Mouse (Mus musculus) adrenal gland, postnatal 14 days (tissue): Measurements from ENCODE around the gene Hadh. TPM values are rescaled to one million over a fixed set of nuclear protein-coding genes. Genes with fewer than 3 reads are reported as not detected.

Experiments
- DNase-seq: peaks from one replicate; pipeline ENCODE4 v3.0.0; 2021; ENCODE audit warnings: mixed read lengths
- total RNA-seq: library from RNA; stranded (reverse); gene quantifications from 2 replicates; pipeline ENCODE4 v1.2.3, GENCODE M21; 2021

Gene Hadh
- total RNA-seq, 1 experiment from 2014 or later = 851 TPM

DNA sequence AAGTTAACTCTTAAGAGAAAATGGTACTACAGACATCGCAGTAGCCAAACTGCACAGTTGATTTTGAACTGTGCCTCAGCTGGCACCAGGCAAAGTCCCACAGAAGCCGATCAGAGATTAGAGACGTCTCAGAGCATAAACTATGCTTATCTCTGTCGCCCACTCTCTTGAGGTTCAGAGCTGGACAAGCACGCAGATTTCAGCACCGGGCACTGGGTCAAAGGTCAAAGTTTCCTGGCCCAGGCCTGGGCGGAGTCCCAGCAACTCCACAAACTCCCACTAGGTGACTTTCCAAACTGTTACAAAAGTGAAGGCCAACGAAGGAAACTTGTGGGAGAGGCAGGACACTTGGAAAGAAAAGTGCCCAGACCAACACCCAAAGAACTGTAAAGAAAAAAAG is 744 bp downstream of the Hadh start:
- peak; percentile 88 for DNase-seq

DNA sequence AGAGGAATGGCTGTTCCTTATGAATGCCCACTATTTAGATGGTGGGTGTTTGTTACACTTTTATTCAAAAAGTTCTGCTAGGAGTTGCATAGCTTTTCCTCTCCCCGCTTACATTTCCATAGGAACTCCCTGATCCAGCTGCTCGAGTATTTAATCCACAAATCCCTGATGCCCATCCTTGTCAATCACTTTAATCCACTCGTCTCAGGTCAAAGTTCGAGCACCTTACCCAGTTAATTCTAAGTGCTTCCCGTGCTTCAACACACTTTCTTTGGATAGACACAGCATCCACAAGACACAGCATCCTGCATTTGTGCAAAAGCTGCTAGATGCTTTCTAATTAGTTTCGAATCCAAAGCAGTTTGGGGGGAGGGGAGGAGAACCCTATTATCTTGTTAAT is 1.5 kb downstream of the Hadh start:
- no peak for DNase-seq

DNA sequence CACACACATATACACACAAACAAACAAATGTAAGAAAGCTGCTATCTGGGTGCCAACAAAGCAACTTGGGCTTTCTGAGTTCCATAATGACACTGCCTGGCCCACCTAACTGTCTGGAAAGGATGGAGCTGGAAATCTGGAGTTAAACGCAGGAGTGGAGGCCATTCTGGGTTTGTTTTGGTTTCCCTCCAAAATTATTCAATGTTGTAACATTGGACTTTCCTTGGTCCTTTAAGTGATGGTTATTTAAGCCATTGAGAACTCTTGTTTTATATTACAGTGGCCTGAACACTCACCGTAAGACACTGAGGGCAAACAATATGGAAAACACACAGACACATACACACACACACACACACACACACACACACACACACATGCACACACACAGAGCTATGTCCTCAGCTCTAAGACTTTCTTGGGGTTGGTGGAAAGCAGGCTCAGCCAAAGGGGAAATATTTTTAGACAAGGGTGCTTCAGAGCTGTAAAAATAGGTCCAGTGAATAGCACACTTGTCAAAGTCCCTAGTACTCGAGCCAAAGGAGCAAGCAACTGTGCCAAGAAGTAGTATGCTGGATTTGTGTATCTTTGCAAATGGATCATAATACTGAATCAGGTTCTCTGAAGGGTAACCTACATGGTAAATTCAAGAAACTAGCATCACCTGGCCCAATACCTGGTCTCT is 5.4 kb downstream of the Hadh start:
- no peak for DNase-seq

DNA sequence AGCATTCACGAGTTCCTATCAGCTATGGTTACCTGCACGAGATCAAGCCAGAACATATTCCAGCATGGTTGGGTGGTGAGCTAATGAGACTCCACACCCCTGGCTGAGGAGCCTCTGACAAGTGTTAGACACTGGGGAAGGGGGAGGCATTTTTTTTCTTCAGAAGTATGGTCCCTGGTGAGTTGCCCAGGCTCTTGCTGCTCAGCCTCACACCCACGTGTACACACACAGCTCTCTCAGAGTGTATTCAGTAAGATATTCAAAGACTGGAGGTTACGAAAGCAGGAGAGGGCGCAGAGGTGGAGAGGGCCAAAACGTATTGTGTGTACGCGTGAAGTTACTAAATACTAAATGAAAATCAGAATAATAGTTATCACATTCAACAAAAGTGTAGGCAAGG is 6.4 kb downstream of the Hadh start:
- DNase-seq = no peak

DNA sequence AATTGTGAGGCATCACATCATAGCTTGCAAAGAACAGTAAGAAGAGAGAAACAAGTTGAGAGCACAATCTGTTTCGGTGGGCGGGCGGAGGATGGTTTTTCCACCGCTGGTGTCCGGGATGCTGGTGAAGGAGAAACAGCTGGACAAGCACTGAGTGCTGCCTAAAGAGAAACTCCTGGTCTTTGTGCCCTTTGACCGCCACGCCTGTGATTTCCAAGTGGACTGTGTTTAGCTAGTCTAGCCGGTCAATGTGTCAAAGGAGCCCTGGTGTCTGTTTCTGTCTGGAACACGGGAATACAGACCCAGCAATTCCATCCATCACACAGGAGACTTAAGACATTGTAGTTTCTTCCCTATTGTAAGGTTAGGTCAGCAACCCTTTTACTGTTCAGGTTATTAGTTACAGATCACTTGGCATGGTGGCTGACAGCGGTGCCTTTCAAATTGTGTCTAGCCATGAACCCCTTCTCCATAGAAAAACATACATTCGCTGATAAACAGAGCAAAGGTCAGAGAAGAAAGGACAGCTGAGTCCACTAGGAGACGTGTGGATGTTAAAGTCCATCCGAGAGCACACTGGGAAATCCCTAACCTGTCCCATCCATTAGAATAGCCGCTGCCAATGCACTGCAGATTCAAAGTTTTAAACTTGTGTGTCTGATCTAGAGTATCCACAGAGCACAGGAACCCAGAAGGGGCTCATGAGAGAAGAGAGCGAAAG is 8.0 kb downstream of the Hadh start:
- no peak for DNase-seq

DNA sequence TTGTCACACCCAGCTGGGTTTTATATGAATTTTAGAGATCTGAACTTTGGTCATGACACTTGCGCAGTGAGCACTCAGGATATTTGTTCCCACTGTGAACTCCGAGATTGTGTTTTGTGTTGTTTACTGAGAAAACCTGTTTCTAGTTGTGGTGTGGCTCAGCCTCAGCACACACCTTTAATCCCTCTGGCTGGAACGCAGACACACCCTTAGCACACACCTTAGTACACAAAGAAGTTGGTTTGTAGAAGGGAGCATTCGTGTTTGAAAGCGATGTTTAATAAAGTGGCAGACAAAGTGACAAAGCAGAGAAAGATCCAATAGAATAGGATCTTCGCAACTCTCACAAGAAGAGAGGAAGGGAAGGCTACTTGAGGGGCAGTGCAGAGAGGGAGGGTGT is 11.5 kb downstream of the Hadh start:
- DNase-seq = no peak

DNA sequence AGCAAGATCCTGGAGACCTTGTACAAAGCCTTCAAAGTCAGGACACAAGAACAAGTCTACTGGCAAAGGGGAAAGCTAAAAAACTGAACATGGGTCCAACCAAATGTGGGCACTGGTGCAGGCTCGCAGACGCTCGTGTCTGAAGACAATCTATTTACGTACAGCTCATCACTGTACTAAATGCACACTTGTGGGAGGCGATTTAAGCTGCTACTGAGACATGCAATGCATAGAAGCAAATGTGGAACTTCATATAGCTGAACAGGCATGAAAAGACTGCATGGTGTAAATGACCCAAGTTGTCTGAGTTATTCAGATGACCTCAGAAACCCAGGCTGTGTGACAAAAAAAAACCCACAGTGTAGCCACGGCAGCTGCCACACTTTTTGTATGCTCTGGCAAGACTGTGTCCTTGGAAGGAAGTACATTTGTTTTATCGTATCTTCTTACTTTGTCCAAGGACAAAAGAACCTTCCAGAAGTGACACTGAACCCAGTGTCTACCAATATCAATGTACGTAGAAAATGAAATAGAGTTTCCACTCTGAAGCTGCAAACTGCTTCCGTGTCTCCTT is 12.4 kb downstream of the Hadh start:
- no peak for DNase-seq

DNA sequence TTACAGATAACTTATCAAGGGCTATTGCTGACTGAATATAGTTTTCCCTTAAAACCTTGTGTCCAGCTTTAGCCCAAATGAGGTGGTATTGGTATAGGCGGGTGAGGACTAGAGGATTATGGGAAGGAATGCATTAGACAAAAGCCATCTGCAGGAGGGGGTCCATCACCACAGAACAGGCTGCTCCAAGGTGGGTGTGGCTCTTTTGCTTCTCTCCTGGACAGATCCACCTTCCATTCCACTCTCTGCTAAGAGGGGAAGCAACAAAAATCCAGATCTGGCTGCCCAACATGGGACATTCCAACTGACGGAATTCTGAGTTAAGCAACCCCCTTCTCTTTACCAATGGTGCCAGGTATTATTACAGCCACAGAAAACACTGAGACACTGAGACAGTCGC is 13.0 kb downstream of the Hadh start:
- DNase-seq = no peak

DNA sequence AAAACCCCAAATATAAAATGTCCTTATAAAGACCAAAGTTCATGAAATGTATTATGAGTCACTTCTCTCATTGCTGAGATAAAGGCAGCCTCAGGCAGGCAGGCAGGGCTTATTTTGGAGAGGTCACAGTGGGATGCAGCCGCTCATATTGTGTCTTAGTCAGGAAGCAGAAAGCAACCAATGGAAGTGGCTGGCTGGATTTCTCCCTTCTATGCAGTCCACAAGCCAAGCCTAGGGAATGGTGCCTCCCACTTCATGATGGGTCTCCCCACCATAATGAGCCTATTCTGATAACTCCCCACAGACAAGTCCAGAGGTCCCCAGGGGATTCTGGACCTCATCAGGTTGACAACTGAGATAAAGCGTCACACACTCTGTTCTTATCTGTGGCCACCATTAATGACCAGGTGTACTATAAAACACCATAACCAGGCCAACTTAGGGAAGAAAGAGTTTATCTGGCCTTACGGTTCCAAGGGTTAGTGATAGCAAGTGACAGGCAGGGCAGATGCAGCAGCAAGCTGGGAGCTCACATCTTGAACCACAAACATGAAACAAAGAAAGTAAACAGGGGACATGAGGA is 16.4 kb downstream of the Hadh start:
- DNase-seq = peak; percentile 39

DNA sequence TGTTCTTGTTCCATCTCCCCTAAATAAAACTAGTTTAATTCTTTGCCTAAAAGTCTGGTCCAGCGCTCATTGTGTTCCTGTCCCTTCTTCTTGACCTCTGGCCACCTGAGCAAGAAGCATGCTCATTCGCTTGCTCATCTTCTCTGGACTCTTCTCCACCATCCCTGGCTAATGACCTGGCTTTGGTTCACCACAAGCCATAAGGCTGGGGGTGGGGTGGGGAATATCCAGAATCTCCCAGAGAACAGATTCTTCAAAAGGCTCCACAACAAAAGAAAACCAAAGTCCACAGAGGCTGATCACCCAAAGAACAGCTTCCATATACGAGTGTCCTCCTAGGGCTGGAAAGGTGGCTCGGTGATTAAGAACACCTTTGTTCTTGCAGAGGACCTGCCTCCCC is 16.9 kb downstream of the Hadh start:
- no peak for DNase-seq

DNA sequence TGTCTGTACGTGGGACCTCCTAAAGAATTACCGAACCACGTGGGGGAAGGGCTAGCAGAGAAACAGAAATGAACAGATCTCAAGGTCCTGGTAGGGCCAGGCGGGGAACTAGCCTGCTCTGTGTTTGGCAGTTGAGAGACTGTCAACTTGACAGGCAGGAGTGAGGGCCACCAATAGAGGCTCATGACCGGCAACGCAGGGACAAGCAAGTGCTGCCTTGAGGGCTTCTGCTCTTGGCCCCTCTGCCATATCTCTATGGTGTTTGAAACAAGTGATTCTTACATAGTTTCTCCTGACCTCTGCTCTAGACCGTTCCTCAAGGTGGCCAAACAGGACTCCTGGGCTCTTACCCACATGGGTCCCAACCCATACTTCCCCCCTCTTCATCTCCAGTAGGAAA is 20.3 kb downstream of the Hadh start:
- DNase-seq = no peak

DNA sequence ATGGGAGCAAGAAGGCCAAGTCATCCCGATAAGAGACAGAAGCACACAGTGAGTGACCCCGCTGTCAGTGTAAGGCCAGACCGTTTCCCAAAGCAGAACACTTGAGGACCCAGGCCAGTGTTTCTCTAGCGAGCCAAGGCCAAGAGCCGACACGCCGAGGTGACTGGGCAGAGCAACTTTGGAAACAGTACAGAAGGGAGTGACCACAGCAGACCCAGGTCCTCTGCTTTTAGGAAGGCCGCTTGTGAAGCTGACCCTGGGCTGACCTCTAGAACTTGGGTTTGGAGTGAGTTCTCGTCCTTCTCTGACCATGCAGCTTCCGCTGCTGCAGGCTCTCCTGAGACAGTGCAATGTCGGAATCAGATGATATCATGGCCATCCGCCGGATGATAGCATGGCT is 20.9 kb downstream of the Hadh start:
- DNase-seq = no peak

DNA sequence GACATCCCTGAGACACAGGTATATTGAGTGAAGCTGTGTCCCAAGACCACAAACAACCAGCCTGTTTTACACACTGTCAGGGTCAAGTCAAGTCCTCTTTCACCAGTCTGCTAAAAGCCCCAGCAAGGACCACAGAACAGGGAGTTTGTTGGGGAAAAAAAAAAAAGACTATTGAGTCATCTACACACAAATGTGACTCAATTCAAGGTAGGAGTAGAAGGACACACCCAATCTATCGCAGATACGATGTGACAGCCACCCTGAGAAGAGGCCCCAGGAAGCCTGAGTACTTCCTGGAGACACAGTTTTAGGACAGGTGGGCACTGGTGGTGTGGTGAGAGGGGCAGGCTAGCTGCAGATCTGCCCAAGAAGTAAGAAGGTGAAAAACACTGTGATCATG is 21.6 kb downstream of the Hadh start:
- DNase-seq = no peak

DNA sequence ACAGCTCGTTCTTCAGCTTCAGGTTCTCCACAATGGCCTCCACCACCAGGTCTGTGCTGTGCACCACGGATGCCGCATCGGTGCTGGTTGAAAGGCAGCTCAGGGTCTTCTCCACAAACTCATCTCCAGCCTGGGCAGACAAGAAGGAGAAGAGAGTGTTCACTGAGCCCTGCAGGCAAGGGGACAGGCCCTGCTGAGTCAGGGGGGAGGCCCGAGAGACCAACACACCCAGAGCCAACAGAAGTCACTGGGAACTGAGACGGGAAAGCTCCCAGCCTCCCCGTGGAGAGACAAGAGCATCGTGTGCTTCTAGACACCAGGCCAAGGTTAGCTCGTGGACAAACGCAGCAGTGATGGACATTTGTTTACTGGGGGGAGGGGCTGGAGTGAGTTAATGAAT is 23.5 kb downstream of the Hadh start:
- no peak for DNase-seq

DNA sequence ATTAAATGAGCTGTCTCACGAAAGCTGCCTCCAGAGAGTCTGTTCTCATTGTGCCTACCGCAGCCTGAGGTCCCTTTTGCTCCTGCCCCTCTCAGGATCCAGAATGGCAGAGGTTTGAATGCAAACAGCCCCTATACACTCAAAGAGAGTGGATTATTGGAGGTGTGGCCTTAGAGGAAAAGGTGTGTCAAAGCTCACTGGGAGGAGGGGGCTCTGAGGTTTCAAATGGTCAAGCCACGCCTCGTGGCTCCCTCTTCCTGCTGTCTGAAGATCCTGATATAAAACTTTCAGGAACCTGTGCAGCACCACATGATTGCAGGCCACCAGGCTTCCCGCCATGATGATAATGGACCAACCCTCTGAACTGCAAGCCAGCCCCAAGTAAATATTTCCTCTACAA is 24.1 kb downstream of the Hadh start:
- no peak for DNase-seq

DNA sequence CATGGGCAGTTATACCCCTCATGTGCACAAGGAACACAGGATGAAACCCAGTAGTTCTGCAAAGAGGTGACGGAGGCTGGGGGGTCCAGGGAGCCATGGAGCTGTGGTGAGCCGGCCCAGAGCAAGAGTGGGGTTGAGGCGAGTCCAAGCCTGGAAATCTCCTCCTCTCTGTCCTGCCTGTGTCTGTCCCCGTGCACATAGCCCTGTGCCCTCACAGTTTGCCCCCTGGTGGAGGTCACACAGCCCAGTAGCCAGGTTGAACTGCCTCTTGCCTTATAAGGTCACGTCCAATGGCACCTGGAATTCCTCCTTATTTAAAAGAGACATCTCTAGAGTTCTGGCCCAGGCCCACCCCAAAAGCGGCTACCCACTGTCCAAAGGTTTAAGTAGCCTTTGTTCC is 24.5 kb downstream of the Hadh start:
- no peak for DNase-seq

DNA sequence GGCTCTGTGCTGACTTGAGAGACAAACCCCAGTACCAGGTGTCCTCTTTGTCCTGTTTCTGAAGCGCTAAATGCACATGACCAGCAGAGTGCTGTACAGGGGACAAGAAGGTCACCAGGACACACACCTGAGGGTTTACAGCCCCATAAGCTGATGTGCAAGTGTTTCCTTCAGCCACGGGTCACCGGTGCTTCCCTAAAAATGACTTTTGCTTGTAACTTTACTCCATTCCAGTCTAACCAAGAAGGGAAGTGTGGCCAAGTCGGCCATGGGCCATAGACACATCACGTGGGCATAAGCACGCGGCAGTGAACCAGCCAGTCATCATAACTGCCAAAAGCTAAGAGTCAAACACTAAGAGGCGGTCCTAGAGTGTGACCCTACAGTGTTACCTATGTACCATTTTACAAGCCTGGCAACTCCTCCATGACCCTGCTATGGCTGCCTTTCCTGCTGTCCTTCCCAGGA is 25.3 kb downstream of the Hadh start:
- DNase-seq = peak; percentile 54

DNA sequence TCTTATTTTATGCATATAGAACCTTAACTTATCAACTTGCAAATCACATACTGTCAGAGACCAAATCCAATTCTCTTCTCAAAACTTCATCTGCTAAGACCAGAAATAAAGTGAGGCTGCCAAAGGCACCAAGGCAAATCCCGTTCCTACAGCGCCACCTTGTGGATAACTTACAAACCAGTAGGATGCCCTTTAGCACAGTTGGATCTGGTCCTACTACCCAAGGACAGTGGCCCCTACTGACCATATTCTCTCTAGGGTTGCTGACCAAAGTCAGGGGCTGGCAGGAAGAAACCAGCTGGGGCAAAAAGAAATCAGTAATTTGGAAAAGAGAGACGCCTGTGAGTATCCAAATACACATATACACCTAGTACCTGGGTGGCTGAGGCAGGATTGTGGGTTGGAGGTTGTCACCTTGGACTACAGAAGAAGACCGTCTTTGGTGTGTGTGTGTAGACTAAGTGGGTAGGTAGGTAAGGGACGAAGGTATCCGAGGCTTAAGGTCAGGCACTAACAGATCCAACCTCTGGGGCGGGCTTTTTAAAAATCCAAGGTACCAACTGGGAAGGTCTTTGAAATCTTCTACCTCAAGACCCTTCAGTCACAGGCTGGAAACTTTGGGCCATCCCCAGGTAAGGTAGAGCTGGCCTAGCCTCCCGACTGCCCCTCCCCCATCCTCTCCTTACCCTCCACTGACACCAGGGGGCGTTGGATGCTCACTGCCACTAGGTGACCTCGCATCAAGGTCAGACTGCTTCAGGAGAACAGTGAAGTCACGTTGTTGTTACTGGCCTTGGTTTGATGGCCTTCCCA is 25.9 kb downstream of the Hadh start:
- DNase-seq = peak; percentile 90

DNA sequence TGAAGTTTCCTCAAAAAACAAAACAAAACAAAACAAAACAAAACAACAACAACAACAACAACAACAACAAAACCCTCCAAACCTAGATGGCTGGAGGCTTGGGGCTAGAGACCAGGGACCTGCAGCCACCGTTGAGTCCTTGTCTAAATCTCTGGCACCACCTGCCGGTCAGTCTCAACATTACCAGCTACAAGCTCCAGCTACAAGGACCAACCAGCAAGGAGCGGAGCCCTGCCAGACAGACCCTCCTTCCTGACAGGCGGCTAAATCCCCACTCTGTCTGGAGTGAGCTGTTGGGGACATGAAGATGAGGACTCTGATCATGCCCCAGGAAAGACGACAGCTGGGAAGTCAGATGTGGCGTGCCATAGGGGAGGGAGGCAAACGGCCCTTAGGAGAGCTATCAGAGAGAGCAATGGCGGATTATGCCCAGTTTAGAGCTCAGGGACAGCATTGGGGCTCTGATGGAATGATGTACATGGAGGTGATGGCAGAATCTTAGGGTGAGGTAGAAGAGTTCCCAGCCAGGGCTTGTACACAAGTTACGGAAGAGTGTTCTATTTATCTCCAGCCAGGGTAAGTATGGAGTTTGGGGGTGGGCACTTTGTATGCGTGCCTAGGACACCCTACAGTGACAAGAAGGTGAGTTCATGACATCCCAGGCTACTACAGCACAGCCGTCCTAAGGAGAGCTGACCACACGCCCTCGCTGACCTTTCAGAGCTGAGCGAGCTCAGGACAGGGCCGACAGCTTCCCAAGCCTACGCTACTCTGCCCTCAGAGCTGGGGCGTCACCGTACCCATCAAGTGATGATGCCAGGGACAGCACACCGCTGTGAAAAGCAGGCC is 33.9 kb downstream of the Hadh start:
- peak; percentile 88 for DNase-seq

DNA sequence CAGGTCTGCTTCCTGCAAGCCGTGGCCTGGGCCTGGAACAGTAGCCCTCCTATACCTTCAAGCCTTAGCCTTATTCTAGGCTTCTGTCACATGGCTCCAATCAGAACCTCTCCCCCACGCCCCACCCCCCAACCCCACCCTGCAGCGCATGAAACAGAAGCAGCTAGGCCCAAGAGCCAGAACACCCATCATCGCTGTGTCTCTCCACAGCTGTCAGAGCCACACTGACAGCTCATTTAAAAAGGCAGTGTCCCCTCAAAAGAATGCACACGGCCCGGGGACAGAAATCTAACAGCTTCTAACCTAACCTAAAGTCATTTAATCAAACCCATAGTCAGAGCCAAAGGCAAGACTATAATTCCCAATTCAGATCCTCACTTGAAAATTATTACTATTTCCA is 34.8 kb downstream of the Hadh start:
- no peak for DNase-seq

DNA sequence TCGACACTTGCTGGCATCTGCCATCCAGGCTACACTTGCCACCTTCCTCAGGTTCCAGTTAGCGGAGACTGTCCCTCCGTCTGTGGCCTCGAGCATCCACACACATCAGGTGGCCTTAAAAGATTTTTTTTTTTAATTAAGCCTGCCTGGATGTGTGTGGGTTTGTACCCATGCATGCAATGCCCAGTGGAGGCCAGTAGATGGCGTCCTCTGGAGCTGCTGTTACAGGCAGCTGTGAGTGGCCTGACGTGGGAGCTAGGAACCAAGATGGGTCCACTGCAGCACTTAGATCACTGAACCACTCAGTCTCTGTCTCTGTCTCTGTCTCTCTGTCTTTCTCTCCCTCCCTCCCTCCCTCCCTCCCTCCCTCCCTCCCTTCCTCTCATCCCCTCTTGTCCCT is 43.8 kb downstream of the Hadh start:
- peak; percentile 36 for DNase-seq
